Mouse (Mus musculus): ENCODE measurements at regions not wholly inside any gene's neighbourhood (a gene's known extent, or its start where the extent isn't known, plus 50 kb on each side); places are given as distances from the start of the nearest gene placed in this dataset.
A peak's percentile ranks its signal among the peaks of the same experiment; 100 is the strongest.
"Not testable (repeated sequence)": the region's sequence is repeated elsewhere in the genome, so short reads cannot be mapped to it uniquely, and the experiment has no call there.

DNA sequence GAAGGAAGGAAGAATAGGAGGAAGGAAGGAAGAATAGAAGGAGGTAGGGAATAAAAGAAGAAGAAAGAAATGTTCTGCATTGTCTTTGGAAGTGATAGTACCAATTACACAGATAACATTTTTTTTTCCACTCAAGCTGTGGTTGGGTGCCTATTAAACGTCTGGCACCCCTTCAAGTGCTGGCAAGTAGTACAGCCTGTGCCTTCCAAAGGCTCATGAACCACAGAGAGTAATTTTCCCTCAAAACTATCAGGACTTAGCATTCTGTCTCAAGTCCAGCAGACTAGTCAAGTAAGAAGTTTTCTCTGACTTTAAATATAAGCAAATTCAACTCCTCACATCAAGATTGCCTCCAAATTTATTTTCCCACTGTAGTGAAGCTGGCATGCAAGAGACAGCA lies 321.0 kb upstream of the Klf6 start:
- DNase-seq (ENCODE audit: low read depth, low spot score) = peak; percentile 10

DNA sequence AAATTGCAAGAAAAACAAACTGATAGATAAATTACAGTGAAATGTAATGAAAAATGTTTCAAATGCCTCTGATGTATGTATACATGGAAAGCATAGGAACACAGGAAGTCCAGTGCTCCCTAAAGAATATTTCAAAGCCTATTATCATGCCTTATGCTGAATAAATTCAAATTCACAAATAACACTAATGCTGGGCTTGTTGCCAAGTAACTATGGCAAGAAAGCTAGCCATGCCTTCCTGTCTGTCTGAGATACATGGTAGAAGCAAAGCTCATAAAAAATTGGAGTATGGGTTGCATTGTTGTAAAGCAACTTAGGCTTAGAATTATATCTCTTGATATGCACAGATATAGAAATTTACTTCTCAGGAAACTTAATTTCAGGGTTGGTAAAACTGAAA lies 315.8 kb upstream of the Klf6 start:
- DNase-seq (ENCODE audit: low read depth, low spot score) = no peak

DNA sequence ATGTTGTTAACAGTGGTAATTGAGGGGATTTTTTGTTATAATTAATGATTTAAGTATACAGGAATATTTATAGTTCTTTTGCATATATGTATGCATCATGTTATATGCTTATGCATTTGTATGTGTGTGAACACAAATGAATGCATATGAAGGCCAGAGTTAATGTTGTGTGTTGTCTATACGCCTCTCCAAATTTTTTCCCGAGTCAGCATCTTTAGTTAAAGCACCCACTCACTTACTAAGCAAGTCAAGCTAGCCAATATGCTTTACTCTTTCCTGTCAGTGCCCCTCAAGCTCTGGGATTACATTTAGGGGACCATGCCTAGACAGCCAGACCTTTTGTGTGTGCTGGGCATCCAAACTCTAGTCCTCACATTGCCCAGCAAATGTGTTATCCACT lies 315.3 kb upstream of the Klf6 start:
- no peak for DNase-seq (ENCODE audit: low read depth, low spot score)

DNA sequence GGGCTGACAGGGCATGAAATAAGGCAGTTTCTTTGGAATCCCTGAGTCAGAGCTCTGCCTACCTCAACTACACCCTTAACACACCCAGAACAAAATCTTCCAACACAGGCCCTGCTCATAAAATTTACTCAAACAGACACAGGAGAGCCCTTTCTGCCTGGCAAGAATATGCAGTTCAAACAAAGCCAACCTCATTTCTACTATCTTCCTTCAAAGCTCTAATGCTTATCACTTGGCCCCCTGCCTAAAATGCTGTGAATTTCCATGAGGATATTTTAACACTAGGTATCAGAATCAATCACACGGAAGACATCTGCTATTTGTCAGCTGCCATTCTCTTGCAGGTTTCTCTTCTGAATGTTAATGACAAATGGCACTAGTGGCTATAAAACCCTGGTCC lies 314.3 kb upstream of the Klf6 start:
- no peak for DNase-seq (ENCODE audit: low read depth, low spot score)

DNA sequence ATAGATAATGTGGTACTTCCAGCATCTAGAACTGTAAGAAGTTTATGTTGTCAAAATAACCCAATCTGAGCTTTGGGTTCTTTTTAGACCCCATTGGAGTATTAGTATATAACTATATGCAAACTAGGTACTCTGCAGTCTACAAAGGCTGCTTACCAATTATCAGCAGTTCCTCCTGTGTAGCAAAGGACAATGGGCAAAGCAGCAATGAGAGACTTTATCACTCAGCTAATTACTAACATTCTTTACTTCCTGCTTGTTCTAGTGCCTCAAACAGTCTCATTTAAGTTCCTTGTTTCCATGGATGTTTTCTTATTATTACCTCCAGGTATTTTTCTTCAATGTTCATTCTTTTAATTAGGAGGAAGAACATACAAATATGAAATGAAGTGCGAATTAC lies 312.5 kb upstream of the Klf6 start:
- DNase-seq (ENCODE audit: low read depth, low spot score) = no peak

DNA sequence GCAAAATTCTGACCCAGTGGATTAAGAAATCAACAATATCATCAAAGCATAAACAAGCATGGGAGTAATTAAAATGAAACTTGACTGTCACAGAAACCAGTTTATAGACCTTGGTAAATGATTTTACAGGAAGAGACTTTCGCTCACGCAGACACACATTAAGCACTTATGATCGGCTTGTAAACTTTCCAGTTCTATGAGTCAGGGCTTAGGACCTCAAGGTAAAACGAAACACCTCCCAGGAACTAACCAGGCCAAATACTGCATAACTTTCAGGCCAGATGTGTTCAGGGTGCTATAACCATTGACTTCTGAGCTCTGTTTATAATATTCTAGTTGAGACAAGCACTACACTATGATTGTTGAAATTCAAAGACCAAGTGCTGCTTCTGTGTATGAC lies 312.1 kb upstream of the Klf6 start:
- no peak for DNase-seq (ENCODE audit: low read depth, low spot score)

DNA sequence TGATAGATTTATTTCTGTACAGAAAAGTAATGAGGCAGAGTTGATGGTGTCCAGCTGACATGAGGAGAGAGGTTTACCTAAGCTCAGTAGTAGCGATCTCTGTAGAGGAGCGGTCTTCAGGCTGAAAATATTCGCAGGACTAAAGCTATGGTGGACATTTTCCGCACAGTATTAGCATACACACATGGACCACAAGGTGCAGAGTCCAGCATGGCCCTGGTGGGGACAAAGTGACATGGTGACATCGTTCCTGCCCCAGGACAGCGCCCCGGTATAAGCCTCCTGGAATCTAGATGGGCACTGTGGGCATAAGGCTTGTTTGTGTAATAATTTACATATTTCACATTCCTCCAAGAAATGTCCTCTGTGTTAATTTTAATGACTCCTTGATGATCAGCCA lies 311.5 kb upstream of the Klf6 start:
- no peak for DNase-seq (ENCODE audit: low read depth, low spot score)

DNA sequence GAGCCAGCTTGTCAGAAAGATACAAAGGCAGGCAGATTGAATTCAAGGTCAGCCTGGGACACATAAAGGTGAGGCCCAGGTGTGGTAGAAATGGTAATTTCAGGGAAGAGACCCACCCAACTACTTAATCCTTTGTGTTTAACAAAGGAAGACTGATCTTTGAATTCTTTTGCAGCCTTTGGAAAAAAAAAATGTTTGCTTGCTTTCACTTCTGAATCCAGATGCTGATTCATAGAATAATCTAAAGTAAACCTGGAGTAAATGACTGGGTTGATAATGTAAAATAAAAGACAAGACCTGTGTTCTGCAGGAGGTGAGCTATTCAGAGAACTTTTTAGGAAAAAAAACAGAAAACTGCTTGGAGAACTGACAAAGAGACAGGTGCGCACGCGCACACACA lies 310.9 kb upstream of the Klf6 start:
- no peak for DNase-seq (ENCODE audit: low read depth, low spot score)

DNA sequence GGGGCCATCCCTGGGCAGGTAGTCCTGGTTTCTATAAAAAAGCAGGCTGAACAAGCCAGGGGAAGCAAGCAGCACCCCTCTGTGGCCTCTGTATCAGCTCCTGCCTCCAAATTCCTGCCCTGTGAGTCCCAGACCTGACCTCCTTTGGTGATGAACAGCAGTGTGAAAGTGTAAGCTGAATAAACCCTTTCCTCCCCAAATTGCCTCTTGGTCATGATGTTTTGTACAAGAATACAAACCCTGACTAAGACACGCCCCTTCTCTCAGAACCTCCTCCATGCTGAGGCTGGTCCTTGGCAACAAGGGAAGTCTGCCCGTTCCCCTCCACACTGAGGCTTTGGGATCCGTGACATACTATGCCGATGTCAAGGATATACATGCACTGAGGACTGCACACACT lies 310.2 kb upstream of the Klf6 start:
- DNase-seq (ENCODE audit: low read depth, low spot score) = no peak

DNA sequence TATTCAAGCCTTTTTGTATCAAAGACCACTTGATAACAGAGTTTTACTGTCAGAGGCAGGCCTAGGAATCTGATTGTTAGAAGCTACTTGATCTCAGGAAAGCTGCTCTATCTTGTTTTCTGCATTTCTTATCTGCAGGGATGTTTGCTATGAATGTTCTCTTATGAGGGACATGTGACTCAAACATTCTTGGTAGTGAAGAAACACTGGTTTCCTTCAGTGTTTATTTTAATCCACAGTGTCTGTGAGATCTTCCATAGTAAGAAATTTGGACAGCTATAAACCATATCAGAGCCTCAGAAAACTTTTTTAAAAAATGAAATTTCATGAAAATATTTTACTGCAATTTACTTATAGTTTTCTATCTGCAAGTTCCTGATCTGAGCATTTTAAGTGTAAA lies 307.8 kb upstream of the Klf6 start:
- DNase-seq (ENCODE audit: low read depth, low spot score) = no peak

DNA sequence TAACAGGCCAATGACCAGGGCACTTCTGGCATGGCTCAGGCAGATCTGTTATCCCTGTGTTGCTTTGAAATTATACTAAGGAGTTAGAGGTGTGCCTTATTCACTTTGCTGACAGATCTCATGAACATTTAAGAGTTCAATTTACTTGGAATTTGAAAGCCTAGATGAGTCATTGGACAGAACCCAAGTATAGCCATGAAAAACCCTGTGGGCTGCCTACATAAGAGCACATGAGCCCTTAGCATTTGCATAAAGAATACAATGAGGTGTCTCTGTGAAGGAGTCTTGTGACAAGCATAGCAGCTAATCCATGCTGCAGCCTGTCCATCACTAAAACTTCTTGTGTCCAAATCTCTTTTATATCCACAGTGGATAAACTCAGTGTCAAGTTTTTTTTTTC lies 303.2 kb upstream of the Klf6 start:
- DNase-seq (ENCODE audit: low read depth, low spot score) = no peak

DNA sequence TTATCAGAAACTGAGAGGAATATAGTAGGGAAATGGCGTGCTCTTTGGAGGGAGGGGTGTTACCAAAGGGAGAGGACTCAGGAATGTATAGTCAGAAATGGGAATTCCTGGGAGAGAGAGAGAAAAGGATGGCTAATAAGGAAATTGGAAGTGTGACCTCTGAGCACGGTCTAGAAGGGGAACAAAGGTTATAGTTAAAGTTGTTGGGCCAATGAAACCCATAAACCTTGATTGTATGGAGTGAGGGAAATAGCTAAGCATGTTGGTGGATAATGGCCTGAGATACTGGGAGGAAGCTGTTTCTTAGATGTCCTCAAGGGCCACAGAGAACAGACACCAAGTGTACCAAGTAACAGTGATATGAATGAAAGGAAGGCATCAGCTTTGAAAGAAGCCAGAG lies 294.8 kb upstream of the Klf6 start:
- DNase-seq (ENCODE audit: low read depth, low spot score) = no peak

DNA sequence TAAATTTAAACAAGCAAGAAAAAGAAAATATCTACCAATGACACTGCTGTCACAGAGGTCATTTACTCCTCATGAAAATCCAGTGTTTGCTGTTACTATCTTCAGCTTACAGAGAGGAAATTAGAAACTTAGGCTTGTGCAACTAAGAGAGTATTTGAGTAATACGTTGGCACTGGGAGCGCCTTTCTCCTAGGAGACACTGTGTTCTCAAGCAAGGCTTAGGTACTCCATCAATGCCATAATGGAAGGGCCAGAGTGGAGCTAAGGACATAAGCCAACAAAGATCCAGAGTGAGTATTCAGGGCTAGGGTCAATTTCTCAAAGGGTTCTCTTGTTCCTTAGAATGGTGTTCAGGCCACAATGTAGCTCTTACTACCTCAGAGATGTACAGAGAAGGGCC lies 294.4 kb upstream of the Klf6 start:
- DNase-seq (ENCODE audit: low read depth, low spot score) = peak; percentile 74

DNA sequence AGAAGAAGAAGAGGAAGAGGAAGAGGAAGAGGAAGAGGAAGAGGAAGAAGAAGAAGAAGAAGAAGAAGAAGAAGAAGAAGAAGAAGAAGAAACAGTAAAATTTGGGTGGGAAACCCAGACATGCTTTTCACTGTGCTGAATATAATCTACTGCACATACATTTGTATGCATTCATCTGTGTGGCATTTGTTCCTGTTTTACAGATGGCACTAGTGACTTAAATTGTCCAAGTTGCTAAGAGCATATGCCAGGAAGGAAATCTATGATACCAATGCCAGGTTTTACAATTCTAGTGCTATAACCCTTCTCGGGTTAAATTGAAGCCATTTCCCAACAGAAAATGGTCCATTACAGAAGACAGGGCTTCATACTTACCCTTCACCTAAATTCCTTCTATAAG lies 291.7 kb upstream of the Klf6 start:
- no peak for DNase-seq (ENCODE audit: low read depth, low spot score)

DNA sequence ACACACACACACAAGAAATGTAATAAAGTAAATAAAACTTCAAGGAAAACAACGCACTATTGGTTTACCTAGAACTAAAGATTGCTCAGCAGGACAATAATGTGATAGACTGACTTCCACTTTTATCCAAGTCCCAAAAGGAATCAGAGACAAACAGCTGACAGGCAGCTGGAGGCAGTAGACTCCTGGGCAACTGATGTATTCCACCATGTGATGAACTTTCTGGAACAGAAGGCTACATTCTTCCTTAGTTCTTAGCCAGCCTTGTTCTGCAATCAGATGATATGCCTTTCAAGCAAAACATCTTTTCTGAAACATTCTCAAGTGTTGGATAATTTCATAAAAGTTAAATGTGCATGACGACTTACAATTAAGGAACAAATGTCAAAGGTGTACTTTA lies 290.9 kb upstream of the Klf6 start:
- DNase-seq (ENCODE audit: low read depth, low spot score) = no peak

DNA sequence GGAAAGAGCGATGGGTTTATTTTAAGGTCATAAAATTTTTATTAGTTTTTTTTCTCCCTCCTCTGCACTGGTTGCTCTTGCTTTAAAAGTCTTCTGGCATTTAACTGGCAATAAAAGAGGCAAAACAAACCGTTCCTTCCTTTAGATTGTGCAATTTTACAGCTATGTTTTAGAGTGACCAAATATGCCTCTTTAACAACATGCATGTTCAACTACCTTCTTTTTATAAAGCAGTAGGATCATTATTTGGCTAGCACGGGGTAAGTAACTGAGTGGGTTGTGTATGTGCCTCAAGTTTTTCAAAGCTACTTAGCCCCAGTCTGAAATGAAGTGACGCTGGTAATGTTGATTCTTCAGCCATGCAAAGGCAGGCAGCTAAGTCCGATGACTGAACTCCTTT lies 284.7 kb upstream of the Klf6 start:
- no peak for DNase-seq (ENCODE audit: low read depth, low spot score)

DNA sequence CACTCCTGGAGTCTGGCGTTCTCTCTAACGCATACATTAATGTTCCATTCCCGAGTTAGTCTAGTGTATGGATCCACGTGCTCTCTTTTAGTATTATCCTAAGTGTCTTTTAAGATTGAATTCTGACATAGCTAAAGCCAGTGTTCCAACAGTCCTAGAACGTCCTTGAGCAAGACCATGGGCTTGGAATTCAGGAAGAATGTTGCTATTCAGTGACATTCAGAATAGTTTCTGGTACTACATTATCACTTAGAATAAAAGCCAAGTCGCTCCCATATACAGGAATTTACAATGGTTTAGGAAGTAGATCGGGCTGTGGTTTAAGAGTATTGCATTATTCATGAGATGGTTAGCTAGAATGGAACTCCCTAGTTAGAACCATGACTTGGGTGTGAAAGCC lies 277.6 kb upstream of the Klf6 start:
- not testable (repeated sequence) for DNase-seq (ENCODE audit: low read depth, low spot score)

DNA sequence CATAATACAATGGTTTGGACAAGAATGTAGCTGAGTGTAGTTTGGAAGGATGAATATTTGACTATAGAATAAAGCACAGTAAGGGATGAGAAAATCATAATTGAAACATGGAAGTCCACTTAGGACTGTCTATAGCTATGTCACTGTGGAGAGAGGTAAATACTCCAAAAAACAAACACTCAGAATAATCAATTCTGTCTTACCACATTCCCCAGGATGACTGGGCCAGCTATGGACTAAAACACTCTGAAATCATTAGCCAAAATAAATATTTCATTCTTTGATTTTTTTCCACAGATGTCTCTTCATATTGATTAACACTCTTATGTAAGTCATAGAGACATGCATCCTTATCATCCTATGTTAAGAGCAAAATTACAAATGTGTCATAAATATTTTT lies 274.1 kb upstream of the Klf6 start:
- DNase-seq (ENCODE audit: low read depth, low spot score) = no peak

DNA sequence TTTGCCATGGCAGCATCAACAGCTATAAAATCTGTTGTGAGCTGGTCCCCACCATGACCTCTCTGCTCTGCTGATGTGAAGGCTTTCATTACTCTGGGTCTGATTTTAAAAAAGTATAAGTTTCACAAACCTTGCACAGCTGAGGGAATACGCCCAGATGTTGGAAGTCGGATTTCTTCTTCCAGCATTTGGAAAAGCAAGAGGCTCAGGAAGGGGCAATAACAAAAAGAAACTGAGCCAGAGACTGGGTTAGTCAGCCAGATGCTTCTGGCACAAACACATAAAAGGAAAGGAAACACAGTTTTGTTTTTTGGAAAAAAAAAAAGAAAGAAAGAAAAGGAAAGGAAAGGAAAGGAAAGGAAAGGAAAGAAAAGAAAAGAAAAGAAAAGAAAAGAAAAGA lies 270.0 kb upstream of the Klf6 start:
- DNase-seq (ENCODE audit: low read depth, low spot score) = peak; percentile 36

DNA sequence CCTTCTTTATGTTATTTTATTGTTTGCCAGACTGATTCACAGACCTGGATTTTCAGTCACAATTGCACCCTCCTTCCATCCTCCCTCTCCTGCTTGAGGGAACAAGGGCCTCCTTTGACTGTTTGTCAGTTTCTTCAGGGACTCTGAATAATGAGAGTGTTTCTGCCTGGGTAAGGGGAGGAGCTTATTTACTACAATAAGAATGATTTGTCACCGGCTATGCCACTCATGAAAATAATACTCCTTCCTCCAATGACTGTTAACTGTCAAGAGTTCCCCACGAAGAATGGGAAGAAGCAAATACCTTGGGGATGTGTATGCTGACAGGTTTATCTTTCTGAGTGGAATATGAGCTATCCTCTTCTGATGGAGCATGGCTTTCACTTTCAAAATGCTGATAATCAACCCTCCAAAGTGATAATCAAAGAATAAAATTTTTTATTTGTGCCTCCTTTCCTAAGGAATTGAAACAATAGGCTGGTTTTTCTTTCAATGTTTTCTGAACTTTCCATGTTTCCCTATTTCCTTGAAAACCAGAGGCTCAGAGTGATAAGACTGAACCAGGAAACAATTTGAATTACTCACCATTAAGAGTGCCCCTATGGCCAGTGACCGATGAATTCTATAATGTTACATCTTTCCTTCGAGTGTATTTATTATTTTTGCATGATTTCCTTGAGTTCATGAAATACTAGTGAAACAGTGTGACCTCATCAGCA lies 269.3 kb upstream of the Klf6 start:
- DNase-seq (ENCODE audit: low read depth, low spot score) = no peak

DNA sequence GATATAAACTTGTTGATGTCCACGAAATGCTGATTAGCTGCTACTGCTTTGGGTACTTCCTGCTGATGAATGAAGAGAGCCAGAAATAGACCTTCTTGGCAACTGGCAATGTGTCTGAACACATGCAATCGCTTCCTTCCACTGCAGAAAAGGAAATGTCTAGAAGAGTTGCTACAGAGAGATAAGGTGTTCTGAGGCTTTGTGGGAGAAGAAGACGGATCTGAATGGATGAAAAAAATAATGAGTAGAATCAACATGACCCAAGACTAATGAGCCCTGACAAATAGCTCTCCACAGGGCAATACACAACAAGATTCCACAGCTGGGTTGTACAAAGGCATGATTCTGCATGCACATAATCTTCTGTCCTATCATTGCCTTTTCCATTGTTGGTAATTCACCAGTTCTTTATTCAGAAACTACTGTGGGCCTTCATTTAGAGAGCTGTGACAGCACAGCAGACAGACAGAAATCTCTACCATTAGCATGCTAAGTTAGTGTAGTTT lies 268.7 kb upstream of the Klf6 start:
- DNase-seq (ENCODE audit: low read depth, low spot score) = peak; percentile 66

DNA sequence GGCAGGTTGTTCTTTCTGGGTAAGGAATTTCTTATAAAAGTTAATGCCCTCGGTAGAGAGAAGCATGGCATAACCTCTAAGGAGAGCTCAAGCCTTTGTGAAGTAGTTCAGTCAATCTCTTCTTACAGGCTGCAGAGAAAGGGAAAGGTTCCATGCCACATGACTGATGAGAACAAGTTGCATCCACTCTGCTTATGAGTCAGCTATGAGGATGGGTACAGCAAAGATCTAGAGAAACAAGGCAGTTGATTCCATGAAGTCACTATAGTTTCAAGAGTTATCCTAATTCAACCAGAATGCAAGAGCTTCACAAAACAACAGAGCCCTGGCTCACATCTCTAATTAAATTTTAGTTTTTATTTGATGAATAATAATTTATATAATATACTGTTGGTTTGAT lies 259.6 kb upstream of the Klf6 start:
- no peak for DNase-seq (ENCODE audit: low read depth, low spot score)

DNA sequence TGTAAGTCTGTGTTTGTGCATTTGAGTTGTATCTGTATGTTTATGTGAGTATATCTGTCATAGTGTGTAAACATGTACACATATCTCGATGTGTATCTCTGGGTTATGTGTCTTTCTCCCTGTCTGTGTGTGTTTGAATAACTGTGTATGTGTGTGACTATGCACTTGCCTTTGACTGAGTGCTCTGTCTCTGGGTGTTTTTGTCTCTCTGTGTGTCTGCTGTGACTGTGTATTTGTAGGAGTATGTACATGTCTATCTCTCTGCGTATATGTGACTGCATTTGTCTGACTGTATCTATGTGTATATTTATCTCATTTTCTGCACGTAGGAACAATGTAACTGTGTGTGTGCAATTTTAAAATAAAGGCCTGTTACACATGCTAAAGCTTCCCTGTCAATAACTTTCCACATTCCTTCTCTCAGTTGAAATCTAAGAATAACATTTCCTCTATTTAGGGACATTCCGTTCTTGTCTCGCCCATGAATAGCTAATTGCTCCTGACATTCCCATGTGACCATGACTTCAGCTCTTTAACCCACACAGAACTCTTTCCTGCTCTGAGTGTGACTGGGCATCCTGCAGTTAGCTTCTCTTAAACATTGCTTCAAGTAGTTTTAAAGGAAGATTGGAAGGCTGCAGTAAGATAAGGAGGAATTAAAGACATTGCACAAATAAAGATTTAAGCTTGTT lies 257.2 kb upstream of the Klf6 start:
- DNase-seq (ENCODE audit: low read depth, low spot score) = peak; percentile 74

DNA sequence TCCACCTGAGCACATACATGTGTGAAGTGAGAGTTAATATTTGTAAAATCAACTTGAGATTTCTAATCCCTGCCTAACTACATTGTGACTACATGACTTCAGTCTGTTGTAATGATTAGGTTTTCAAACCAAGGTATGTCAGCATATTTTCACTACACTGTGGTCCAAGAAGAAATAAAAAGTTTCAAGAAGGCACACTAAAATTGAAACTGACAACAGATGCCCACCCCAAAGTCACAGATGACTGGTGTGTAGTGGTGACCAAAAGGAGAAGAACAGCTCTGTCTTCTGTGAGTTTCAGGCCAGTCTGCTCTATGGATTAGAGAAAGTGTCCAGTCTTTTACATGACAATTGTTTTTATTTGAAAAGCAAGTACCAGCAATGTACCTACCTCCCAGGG lies 255.9 kb upstream of the Klf6 start:
- DNase-seq (ENCODE audit: low read depth, low spot score) = no peak
